Mouse (Mus musculus) MEL (cell line): Measurements from ENCODE around the gene Polr2l.

Source experiments
- ETS1 ChIP-seq: IDR thresholded peaks from 2 replicates; pipeline ENCODE4 v1.6.1; 2012; ENCODE audit warnings: low read depth, mild to moderate bottlenecking, inconsistent platforms, low read length, improper control_type of control experiment, moderate library complexity
- HCFC1 ChIP-seq: IDR thresholded peaks from 2 replicates; pipeline ENCODE4 v1.6.1; 2012; ENCODE audit warnings: low read depth, mild to moderate bottlenecking, inconsistent platforms, low read length, improper control_type of control experiment, moderate library complexity
- POLR2A ChIP-seq, 2 experiments: IDR thresholded peaks; 2 replicates each; pipeline ENCODE4 v1.6.1; 2011 to 2012; ENCODE audit warnings: low read length in 2 of 2, mild to moderate bottlenecking in 2 of 2, control low read depth in 1 of 2, improper control_type of control experiment in 1 of 2, low read depth in 1 of 2, moderate library complexity in 1 of 2; ENCODE audit not compliant: control insufficient read depth in 1 of 2, insufficient read depth in 1 of 2, poor library complexity in 1 of 2

- TF ChIP-seq POLR2A (IDR thresholded peaks at IDR 0.05; ENCODE audit: control insufficient read depth in 1 of 2, insufficient read depth in 1 of 2, low read depth in 1 of 2, low read length in 2 of 2, poor library complexity in 1 of 2) (no peak), ETS1 (no peak), HCFC1 (no peak)
Measured at GRCm38 (mm10) chr7:141501820-141502555, 27.1 kb upstream of the Polr2l start.
